Mouse (Mus musculus) monocyte, adult 5-6 weeks (primary cell): Measurements from ENCODE around the gene Gabrb3. TPM values are rescaled to one million over a fixed set of nuclear protein-coding genes. Genes with fewer than 3 reads are reported as not detected.

Experiments used
- ATAC-seq: fragments of 153-309, 156-312 bp; replicated peaks from 2 replicates; pipeline ENCODE4 v1.8.0; 2017; ENCODE audit warnings: mild to moderate bottlenecking; ENCODE audit not compliant: low TSS enrichment, insufficient number of reproducible peaks, severe bottlenecking, poor library complexity, low FRiP score
- total RNA-seq: library from RNA; stranded (forward); fragments of 200-1000, 200-491, 200-594 nt; gene quantifications from 3 replicates; pipeline ENCODE4 v1.2.3, GENCODE M21; 2017

Gene Gabrb3
- total RNA-seq, 1 experiment from 2014 or later: not detected

- no peak for ATAC-seq
Measured at GRCm38 (mm10) chr7:57512955-57513354, 93.5 kb downstream of the Gabrb3 start.

GRCm38 (mm10) chr7:57529451-57529850 is 110.0 kb downstream of the Gabrb3 start:
- ATAC-seq: no peak

- ATAC-seq: no peak
Measured at GRCm38 (mm10) chr7:57529954-57530353, 110.5 kb downstream of the Gabrb3 start.

GRCm38 (mm10) chr7:57532676-57533075 is 113.2 kb downstream of the Gabrb3 start:
- no peak for ATAC-seq

- ATAC-seq: no peak
Measured at GRCm38 (mm10) chr7:57538565-57538964, 119.1 kb downstream of the Gabrb3 start.

- ATAC-seq: no peak
Measured at GRCm38 (mm10) chr7:57560732-57561436, 141.4 kb downstream of the Gabrb3 start.

GRCm38 (mm10) chr7:57564403-57564802 is 144.9 kb downstream of the Gabrb3 start:
- no peak for ATAC-seq

- no peak for ATAC-seq
Measured at GRCm38 (mm10) chr7:57590451-57591248, 171.2 kb downstream of the Gabrb3 start.

GRCm38 (mm10) chr7:57591249-57591577 is 171.7 kb downstream of the Gabrb3 start:
- ATAC-seq: no peak

- no peak for ATAC-seq
Measured at GRCm38 (mm10) chr7:57591578-57592431, 172.3 kb downstream of the Gabrb3 start.

- no peak for ATAC-seq
Measured at GRCm38 (mm10) chr7:57597341-57597740, 177.8 kb downstream of the Gabrb3 start.

- no peak for ATAC-seq
Measured at GRCm38 (mm10) chr7:57618697-57619096, 199.2 kb downstream of the Gabrb3 start.

- ATAC-seq: no peak
Measured at GRCm38 (mm10) chr7:57620036-57620435, 200.5 kb downstream of the Gabrb3 start.

GRCm38 (mm10) chr7:57623718-57624117 is 204.2 kb downstream of the Gabrb3 start:
- no peak for ATAC-seq

- no peak for ATAC-seq
Measured at GRCm38 (mm10) chr7:57635026-57635425, 215.5 kb downstream of the Gabrb3 start.

- ATAC-seq: no peak
Measured at GRCm38 (mm10) chr7:57635687-57636086, 216.2 kb downstream of the Gabrb3 start.

GRCm38 (mm10) chr7:57640796-57641195 is 221.3 kb downstream of the Gabrb3 start:
- no peak for ATAC-seq

- ATAC-seq: no peak
Measured at GRCm38 (mm10) chr7:57647345-57647744, 227.9 kb downstream of the Gabrb3 start.

- ATAC-seq: no peak
Measured at GRCm38 (mm10) chr7:57648136-57648755, 228.8 kb downstream of the Gabrb3 start.
